Mouse (Mus musculus) kidney, adult 2 months (tissue): ENCODE measurements around the gene Ctr9.

ENCODE experiments used
- CTCF ChIP-seq: fragments of 200-500 bp; conservative IDR thresholded peaks from 2 replicates; pipeline ENCODE4 v1.5.1; 2011; ENCODE audit warnings: low read depth, mild to moderate bottlenecking, control low read depth, low read length, moderate library complexity, mixed read lengths; ENCODE audit not compliant: insufficient read depth, insufficient read length
- POLR2A ChIP-seq: fragments of 200-500 bp; IDR thresholded peaks from one replicate; pipeline ENCODE4 v1.6.1; 2011; ENCODE audit warnings: low read depth, low read length, control low read depth

DNA sequence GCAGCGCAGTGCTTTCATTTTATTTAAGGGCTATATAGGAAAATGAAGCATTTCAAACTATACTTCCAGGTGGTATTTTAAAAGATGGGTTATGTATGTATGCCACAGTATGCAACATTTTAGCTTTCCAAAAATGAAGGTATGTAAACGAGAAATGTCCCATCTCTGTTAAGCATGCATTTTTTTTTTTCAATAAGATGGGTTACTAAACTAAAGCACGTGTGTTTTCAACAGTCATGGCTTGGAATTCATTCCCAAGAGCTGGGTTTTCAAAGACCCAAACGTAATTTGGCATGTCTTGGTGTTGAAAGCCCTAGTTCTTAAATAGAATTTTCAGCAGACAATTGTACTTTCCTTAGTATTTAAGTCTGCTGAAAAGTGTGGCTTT is 55.0 kb downstream of the Ctr9 start:
- TF ChIP-seq CTCF (no peak), POLR2A (no peak)
